Mouse (Mus musculus): ENCODE results near the gene Rprd1b. TPM values are rescaled to one million over a fixed set of nuclear protein-coding genes. Genes with fewer than 3 reads are reported as not detected.

The Rprd1b gene
- total RNA-seq, 2 experiments from 2014 or later = 50.9 to 58.1 TPM

Other genes with a start within 250 kb of the Rprd1b start
- gene Vstm2l, start 113.8 kb upstream of the Rprd1b start, total RNA-seq (2021) = 100 to 1,000 TPM; 155 to 172 TPM
- gene Tti1, start 64 bp upstream of the Rprd1b start, total RNA-seq (2021) = 10 to 100 TPM; 19.7 to 21.1 TPM
- 10 to 100 TPM; 11.2 to 11.5 TPM for gene Tgm2, start 117.9 kb downstream of the Rprd1b start, total RNA-seq (2021)
- gene D630003M21Rik, start 200.7 kb downstream of the Rprd1b start, total RNA-seq (2021) = 1 to 10 TPM; 3.5 TPM
- gene Bpi, start 229.6 kb downstream of the Rprd1b start, total RNA-seq (2021) = not detected

Measured in left cerebral cortex, postnatal 36 days (tissue).